Mouse (Mus musculus) cerebral cortex, adult 2 months (tissue): ENCODE measurements around the gene Orm3.

ENCODE experiments used
- WGBS: fragments of 180-500 bp; shearing (Covaris S2); methylation state at CpG from one replicate; pipeline ENCODE4 v1.1.7; 2018; 5-methylcytosine and 5-hydroxymethylcytosine counted together

The Orm3 gene

DNA sequence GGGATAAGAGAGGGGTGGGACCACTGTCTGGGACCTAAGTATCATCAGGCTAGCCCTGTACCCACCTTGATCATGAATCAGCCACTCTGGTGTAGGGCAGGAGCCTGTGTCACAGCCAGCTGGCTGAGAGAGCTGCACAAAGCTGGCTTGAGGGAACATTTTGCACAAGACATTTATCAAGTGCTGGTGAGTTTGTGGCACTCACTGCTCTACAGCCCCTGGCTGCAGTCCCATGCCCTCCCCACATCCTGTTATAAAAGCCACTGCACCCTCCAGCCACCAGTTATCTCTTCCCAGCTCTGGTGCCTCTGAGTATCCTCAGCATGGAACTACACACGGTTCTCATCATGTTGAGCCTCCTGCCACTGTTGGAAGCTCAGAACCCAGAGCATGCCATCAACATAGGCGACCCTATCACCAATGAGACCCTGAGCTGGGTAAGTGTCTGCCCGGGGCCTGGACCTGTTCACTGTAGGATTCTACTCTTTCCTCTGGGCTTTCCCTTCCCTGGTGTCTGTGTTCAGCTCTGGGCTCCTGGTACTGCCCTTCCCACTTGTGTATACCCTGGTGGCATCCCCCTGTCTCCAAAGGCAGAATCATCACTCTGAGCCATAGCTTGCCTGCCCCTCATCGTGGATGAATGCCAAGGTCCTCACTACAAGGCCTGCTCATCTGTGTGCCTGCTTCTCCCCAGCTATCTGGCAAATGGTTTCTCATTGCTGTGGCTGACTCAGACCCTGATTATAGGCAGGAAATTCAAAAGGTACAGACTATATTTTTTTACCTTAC, at the start of gene Orm3:
Orm3 (plus strand) TSS at position 286 of the 789 bp plus-strand sequence.
- 84% methylated on average over 4 of the region's 4 CpGs for WGBS

DNA sequence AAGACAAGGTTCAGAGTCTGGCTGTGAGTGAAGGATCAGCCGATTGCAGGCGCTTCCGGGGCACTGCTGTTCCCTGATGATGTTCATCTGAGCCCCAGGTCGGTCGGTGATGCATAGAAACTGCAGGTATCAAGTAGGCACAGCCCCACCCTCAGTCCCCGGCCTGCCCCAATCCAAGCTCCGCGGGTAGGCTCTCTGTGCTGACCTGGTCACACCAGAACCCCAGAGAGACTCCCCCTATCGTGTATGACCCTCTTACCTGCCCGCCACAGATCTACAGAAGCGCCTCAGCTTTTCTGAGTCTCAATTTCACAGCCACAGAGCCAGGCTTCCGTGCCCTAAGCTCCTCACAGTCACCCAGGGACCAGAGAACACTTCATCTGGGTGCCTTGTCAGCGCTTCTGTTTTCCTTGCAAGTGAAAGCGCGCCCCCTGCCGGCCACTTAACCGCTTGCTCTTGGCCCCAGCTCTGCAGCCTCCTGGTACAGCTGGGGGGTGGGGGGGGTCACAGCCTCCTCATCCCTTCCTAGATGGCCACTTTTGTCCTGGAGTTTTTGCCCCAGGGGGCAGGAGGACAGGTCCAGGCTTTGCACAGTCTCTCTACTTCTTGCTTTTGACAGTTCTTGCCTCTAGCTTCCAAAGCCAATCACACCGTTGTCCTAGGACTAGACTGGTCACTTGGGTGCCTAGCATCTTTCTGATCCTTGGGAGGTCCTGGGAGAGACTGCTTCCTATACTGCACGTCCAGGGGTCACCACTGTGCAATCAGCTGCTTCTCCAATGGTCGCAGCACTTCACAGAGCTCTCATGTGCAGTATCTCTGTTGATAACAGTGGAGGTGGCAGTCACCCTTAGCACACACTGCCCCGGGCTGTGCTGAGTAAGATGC, 48.5 kb upstream of the Orm3 start:
- 40% methylated on average over 21 of the region's 21 CpGs for WGBS

DNA sequence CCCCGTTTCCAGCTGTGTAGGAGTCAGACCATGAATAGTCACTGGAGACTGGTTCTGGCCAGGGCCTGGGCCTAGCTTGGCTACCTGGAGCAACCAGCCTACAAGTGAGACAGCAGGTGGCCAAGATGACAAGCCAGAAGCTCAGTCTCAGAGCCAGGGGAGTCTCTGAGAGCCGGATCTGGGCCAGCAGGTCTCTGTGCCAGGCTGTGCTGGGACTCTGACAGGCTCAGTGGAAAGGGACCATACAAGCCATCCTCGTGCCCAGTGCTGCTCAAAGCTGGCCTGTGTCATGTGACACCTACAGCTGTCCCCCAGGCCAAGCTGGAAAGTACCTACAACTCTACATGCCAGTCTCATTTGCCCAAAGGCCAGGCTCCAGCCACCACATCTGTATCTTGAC, 47.6 kb upstream of the Orm3 start:
- WGBS = 74% methylated on average over 3 of the region's 3 CpGs

DNA sequence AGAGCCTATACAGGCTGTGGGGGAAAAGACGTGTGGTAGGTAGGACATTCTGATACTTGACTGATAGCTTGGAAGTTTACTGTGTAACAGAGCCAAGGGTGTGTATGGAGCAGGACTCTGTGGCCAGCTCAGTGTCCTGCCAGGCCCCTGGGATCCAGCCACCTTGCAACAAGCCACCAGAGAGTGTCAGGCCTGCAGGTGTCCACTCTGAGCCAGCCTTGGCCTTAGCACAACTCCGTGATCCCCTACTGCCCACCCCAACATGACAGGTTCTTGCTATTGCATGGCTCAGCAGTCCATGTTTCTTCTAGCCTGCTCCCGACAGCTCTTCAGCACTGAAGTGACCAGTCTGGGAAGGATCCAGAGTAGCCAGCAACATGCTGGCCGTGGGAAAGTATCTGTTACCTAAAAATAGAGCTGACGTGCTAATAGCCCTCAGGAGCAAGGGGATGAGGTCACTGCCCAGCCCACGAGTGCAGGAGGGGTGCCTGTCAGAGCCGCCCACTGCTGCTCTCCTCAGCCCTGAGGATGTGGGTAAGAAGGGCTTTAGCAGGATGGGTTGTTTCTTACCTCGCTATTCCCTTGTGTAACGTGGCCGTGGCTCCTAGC, 45.6 kb upstream of the Orm3 start:
- 76% methylated on average over 10 of the region's 10 CpGs for WGBS

DNA sequence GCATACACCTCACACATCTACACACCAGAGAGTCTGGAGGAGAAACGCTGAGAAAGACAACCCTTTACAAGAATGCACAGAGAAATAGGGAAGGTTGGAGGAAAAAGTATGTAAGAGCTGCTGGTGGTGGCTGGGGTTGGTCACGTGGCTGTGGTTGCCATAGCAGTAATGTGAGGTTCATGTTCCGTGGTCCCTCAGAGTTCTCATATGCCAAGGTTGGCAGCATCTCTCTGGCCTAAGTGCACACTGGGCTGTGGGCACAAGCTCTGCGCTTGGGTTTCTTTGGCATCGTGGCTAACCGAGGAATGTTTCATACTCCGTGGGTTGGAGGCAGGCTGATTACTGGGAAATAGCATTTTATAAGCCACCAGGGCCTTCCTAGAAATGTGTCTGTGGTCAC, 44.5 kb upstream of the Orm3 start:
- WGBS = 82% methylated on average over 7 of the region's 7 CpGs

DNA sequence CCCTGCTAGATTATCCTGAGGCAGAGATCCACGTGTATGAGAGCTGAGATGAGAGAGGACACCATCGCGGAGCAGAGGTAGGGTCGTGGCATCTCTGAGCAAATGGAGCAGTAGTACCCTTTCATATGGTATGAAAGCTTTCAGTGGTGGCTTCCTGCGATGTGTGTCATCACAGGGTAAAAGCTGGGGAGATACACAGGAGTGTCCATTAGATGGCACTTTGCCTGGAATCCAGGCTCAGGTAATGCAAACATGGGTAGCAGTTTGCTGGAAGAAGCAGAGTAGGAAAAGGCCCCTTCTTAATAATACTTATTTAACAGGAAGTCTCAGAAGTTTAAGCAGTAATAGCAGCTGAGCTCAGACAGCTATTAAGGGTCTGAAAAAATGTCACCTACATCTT, 41.9 kb upstream of the Orm3 start:
- 94% methylated on average over 5 of the region's 5 CpGs for WGBS

DNA sequence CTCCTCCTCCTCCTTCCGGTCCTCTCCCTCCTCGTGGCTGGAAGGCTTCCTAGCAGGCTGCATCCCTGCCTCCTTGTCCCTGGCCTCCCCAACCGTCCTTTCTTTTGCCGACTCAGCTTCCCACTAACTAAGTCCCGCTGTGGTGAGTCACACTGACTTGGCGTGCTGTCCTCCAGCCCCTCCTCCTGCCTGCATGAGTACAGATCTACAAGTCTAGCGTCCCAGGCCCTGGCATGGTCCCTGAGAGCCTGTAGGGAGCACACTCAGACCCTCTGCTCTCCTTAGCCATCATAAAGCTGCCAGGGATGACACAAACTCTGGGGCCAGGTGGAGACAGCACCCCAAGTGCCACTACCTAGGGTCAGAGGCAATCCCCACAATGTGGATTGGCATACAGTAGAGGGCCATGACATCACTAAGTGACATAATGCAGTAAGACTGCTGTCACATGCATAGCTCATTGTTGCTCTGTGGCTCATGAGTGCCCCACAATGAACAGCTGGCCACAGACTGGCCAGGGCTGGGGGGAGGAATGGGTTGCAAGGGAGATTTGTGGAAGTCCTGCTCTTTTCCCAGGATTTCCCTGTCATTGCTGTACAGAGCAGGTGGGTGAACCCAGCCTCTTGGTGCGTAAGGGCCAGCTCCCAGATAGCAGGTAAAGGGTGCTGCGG, 39.8 kb upstream of the Orm3 start:
- WGBS = 50% methylated on average over 9 of the region's 9 CpGs

DNA sequence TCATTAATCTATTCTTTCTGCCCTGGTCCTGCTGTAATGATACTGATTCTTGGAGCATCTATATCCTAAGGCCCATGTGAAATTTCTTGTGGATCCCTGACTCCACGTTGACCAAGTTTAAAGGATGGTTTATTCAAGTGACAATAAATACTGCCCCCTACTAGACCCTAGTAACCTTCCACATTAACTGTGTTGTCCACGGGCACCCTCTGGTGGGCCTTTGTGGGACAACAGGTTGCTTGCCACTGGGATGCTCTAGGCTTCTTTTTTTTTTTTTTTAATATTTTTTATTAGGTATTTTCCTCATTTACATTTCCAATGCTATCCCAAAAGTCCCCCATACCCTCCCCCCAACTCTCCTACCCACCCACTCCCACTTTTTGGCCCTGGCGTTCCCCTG, 36.4 kb upstream of the Orm3 start:
- WGBS = 37% methylated on average over 3 of the region's 3 CpGs

DNA sequence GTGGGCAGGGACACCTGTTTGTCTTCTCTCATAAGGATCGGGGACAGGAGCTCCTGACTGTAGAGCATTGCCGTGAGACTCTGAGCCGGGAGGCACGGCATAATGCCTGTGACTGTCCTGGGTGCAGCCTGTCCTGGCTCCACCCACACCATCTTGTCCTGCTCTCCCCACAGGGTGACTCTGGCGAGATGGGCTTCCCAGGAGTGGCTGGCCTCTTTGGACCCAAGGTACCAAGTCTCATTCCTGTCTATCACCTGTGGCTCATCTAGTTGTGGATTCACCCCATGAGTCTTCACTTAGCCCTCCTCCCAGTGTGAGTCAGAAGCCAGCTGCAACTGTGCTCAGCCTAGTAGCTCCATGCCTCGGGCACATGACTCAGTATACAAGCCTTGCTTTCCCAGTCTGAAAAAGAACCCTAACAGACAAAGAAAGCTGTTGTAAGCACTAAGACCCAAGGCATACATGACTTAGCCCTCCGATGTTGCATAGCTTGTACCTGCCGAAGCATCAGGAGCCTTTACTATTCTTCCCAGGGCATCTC, 32.6 kb upstream of the Orm3 start:
- 74% methylated on average over 8 of the region's 8 CpGs for WGBS

DNA sequence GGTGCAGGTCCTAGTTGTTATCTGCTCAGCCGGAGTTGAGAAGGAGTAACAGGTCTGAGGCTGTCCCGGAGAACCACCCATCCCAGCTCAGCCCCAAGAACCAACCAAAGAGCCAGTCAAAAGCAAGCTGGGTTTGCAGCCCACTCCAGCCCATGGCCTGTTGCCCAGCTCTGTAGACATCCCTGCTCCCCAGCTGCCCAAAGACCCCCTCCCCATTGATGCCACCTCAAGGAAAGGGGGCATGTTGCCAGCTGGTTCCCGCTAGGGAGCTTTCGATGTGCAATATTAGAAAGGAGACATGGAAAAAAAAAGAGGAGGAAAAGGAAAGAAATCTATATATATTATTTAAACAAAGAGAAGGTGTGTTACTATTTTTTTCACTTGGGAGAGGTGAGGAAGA, 22.6 kb upstream of the Orm3 start:
- WGBS = 90% methylated on average over 4 of the region's 4 CpGs

DNA sequence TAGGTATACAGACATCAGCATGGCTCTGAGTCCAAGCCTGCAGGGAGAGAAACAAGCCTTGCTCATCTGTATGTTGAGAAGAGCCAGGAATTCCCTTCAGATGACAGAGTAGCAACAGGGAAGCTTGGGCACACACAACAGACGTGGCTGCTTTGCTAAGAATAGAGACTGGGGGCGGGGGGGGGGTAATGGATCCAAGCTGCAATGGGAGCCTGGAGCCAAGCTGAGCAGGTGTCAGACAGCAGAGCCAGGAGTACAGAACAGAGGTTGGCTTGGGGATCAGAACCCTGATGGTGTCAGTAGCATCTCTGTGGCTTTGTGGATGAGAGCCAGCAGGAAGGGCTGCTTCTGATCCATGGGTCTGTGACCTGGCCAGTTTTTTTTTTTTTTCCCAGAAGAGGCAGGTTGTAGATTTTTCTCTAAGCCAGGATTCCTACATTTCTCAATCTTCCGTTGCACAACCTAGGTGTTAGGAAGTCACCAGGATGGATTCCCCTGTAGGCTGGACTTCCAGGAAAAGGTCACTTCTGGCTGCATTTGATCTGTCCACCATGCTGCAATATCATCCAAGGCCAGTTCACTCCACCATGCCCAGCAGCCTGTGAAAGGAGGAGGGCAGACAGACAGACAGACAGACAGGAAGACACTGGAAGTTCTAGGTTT, 17.4 kb upstream of the Orm3 start:
- 36% methylated on average over 3 of the region's 3 CpGs for WGBS

DNA sequence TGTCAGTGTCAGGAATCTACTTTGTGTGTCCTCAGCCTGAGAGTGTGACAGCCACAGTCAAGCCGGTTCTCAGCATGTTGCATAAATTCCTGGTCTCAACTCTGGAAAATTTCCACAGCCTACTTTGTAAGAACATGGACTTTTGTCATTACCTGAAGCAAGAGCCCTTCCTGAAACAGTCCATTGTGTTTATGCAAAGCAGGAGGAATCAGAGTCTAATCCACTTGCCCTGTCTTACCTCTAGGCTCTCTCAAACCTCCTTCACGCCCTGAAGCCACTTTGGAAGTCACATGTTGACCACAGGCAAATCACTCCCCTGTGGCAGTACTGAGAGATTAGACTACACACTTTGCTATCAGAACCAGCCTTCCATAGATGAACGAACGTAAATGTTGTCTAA, 13.5 kb upstream of the Orm3 start:
- WGBS = 89% methylated on average over 4 of the region's 4 CpGs

DNA sequence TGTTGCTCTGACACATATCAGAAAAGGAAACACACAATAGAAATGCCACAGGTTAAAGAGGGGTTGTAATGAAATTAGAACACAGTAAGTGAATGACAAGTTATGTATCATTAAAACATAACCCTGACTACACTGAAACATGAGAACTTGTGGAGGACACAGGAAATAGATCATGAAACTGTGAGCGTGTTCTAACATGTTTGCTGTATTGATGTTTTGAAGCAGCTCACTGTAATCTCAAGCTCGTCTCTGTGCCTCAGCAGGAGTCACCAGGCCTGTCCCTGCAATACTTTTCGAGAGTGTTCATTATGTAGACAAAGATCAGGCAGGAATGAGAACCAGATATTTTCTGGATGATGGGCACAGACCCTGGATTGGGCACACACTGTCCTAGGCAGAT, 12.4 kb upstream of the Orm3 start:
- 87% methylated on average over 3 of the region's 3 CpGs for WGBS

DNA sequence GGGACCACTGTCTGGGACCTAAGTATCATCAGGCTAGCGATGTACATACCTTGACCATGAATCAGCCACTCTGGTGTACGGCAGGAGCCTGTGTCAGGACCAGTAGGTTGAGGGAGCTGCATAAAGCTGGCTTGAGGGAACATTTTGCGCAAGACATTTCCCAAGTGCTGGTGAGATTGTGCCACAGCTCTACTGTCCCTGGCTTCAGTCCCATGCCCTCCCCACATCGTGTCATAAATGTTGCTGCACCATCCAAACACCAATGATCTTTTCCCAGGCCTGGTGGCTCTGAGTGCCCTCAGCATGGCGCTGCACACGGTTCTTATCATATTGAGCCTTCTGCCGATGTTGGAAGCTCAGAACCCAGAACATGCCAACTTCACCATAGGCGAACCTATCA, 11.7 kb upstream of the Orm3 start, which contains the start of gene Orm1:
Orm1 (plus strand) TSS at position 266 of the 400 bp plus-strand sequence.
- WGBS = 92% methylated on average over 8 of the region's 8 CpGs

DNA sequence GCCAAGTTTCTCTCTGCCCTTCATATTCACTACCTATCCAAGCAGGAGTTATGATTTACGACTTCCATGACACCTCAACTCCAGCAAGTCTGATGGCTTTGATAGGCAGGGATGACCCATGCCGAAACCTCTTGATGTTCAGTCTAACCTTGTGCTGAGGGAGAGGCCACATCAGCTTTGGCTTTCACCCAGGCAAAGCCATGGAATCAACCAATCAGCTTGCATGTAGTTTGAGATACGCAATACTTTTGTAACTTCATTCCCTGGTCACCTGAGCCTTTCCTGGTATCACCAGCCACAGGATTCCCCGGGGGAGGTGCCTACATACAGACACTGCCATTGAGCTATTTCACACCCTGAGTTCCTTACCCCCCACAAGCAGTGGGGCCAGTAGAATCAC, 9.3 kb upstream of the Orm3 start:
- WGBS = 99% methylated on average over 4 of the region's 4 CpGs

DNA sequence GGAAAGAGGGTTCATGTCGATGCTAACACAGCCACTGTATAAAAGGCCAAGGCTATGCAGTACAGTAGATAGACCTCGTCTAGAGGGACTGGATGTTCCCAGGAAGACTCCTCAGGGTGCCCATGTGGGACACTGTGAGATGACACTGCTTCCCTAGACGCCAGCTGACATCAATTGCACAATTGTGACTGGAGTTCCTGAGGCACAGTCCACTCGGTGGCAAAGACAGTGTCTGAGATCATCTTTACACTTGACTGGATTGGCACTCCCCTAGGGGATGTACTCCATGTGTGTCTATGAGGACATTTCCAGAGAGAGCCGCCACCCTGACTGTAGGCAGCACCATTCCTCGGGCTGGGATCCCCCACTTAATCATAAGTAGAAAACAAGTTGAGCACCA, 7.4 kb upstream of the Orm3 start:
- 71% methylated on average over 6 of the region's 6 CpGs for WGBS

DNA sequence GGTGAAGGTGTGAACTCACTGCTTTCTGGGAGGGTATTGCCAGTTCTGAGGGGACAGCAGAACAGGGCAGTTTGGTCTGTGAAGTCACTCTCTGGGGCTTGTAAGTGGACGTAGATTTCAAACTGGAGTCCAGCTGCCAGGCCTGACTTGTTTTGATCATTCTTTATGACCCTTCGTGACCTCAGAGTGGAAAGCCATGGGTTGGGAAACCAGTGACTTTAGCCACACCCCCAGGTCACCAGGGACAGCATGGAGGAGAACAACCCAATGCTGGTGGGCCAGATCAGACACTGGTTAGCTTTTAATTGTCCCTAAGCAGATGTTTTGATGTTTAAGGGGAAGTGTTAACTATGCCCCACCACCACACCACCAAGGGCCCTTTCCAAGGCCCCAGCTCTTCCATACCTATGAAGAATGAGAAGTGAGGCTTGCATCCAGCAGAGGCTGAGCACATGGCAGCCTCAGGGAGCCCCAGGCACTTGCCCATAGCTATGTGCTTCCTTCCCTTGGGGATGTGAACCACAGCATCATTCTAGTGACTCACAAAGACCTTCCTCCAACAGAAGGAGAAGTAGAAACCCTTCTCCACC, 1.1 kb downstream of the Orm3 start:
- 94% methylated on average over 2 of the region's 2 CpGs for WGBS

DNA sequence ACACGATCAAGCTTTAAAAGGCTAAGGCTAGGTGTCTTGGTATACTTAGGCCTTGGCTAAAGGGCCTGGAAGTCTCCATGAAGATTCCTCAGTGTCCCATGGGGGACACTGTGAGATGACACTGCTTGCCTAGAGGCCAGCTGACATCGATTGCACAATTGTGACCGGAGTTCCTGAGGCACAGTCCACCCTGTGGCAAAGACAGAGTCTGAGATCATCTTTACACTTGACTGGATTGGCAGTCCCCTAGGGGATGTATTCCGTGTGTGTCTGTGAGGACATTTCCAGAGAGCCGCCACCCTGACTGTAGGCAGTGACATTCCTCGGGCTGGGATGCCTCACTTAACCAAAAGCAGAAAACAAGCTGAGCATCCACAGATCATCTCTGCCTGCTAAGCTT, 3.9 kb downstream of the Orm3 start:
- WGBS = 88% methylated on average over 6 of the region's 6 CpGs

DNA sequence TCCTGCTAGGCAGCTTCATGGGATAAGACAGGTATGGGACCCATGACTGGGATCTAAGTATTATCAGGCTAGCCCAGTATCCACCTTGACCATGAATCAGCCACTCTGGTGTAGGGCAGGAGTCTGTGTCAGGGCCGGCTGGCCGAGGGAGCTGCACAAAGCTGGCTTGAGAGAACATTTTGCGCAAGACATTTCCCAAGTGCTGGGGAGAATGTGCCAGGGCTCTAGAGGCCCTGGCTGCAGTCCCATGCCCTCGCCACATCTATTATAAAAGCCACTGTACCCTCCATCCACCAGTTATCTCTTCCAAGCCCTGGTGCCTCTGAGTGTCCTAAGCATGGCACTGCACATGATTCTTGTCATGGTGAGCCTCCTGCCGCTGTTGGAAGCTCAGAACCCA, 6.2 kb downstream of the Orm3 start, which contains the start of gene Orm2:
Orm2 (plus strand) TSS at position 300 of the 400 bp plus-strand sequence.
- 77% methylated on average over 5 of the region's 5 CpGs for WGBS

DNA sequence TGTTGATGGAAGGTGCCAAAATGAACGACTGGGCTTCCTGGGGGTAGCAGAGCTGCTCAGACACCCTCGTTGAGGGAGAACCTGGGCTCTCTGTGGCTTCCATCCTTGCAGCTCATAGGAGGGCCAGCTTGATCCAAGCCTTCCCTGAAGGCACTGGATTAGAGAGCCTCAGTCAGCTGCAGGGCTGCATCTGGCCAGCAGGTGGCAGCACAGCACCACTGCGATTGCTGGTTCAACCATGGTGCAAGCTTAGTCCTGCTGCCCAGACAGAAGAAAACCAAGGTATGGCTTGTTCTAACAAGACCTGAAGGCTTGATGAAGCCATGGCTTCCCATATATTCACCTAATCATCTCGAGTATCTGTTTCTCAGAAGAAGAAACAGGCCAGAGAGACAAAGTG, 12.6 kb downstream of the Orm3 start:
- WGBS = 28% methylated on average over 4 of the region's 4 CpGs

DNA sequence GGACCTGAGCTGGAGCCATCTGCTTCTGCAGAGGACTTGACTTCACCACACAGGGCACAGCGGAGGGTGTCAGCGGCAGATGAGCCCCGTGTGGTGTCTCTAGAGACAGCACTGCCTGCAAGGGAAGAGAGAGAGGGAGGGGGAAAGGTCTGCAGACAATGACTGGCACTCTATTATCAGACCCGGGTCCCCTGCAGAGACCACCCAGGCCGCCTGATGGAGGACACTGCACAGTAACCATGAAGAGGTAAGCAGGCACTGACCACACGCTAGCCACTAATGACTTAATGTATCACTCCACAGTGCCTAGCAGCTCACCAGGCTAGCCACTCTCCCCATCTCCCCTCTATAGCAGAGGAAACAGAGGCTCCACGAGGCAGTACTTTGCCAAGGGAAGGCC, 14.9 kb downstream of the Orm3 start:
- WGBS = 74% methylated on average over 7 of the region's 7 CpGs
